Mouse (Mus musculus): ENCODE results near the gene Card14. TPM values are rescaled to one million over a fixed set of nuclear protein-coding genes. Genes with fewer than 3 reads are reported as not detected.
"Not testable (repeated sequence)": the region's sequence is repeated elsewhere in the genome, so short reads cannot be mapped to it uniquely, and the experiment has no call there.

The Card14 gene
- polyA plus RNA-seq, 1 experiment from 2014 or later: 0.17 TPM

DNA sequence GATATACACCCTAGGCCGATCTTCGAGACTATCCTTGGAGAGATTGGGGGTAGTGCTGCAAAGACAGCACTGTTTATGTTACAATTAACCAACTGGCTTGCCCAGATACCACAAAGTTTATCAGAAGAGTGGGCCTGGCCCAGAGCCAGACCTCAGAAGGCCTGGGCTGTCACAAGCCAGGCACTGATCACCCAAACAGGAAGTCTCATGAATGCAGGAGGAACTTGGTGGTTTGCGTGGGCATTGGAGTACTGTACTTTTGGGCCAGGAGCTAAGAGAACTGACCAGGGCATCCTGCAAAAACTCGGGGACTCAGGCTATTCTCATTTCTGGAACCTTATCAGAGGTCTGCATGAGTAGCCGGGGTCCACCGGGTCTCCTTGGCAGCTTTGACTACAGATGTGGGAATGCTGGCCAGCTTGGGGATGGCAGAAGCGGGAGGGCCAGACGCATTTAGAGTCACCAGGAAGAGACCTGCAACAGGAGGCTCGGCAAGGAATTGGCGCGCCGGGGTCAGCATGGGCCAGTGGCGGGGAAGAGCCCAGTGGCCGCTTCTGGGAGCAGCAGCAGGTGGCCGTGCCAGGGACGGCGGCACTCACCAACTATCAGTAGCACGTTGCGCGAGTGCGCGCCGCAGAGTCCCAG, 47.4 kb downstream of the Card14 start:
- DNase-seq (ENCODE audit: low spot score): peak; percentile 42

GRCm38 (mm10) chr11:119355443-119356385, 48.1 kb downstream of the Card14 start, which contains the start of the genes Sgsh and Slc26a11:
Gene Sgsh (minus strand): TSS chr11:119355536.
Gene Slc26a11 (plus strand): TSS chr11:119355557.
- peak; percentile 36 for DNase-seq (ENCODE audit: low spot score)

GRCm38 (mm10) chr11:119359089-119359488, 51.5 kb downstream of the Card14 start:
- no peak for DNase-seq (ENCODE audit: low spot score)

DNA sequence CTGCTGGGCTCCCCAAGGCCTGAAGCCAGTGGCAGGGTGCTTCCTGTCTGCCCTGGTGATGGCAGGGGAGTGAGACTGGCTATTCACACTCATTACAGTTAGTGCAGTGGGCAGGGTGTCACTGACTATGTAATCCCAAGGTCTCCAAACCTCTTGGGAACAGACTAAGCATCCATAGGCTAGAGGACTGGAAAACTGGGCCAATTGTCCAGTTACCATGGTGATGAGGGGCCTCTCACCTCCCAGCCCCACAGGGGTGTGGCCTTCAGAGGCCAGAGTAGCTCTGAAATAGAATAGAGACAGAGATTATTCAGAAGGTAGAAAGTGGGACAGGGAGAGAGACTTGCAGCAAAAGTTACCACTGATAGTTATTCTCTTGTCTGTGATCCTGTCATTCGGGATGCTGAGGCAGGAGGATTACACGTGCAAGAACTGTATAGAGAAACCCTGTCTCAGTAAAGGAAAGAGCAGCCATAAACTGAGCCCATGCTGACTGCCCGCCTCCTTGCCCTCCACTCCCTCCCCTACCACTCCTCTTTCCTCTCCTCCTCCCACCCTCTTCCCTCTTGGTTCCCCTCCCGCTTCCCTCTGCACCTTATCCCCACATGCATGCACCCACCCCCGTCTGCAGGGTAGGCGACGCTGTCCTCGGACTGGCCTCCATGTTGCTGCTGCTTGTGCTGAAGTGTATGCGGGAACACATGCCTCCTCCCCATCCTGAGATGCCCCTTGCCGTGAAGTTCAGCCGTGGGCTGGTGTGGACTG, 55.4 kb downstream of the Card14 start:
- no peak for DNase-seq (ENCODE audit: low spot score)

GRCm38 (mm10) chr11:119363534-119364145, 56.1 kb downstream of the Card14 start:
- peak; percentile 82 for DNase-seq (ENCODE audit: low spot score)

DNA sequence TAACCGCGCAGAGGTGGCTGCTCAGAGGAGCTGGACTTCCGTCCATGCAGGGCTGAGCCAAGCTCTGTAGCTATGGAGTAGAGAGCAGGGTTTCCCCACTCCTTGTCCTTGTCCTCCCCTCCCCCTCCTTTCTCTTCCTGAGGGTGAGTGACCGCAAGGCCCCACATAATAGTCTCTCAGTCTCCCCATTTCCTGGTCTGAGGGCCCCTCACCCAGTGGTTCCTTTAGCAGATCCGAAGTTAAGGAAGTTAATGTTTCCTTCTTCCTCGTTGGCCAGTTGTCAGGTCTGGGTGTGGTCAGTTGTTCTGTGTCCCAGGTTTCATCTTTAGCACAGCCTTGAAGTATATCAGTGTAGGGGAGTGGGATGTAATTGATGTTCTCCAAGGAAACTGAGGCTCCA, 67.9 kb downstream of the Card14 start:
- no peak for DNase-seq (ENCODE audit: low spot score)

- DNase-seq (ENCODE audit: low spot score): no peak
Measured at GRCm38 (mm10) chr11:119377326-119377725, 69.8 kb downstream of the Card14 start.

GRCm38 (mm10) chr11:119378551-119378950, 71.0 kb downstream of the Card14 start:
- DNase-seq (ENCODE audit: low spot score): no peak

GRCm38 (mm10) chr11:119381631-119382337, 74.2 kb downstream of the Card14 start:
- DNase-seq (ENCODE audit: low spot score): no peak

DNA sequence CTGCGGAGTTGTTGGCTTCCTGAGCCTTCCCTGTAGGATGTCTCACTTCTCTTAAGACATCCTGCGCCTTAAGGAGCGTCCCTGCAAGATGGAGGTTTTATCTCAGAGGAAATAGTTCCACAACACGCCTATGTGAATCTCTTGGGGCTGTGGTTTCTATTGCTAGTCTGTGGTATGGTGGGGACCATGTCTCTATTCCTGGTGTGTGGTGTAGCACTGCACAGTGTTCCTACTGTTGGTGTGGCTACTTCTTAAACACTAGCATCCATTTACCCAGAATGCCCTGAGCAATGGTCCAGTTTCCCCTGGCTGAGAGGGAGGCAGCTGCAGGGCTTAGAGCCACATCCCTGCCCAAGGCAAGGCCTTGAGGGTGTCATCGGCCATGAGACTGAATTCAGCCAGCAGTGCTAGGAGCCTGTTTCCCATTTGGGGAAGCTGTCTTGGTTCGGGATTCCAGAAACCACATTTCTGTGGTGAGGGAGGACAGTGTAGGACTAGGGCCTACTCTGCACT, 74.8 kb downstream of the Card14 start:
- DNase-seq (ENCODE audit: low spot score): no peak

DNA sequence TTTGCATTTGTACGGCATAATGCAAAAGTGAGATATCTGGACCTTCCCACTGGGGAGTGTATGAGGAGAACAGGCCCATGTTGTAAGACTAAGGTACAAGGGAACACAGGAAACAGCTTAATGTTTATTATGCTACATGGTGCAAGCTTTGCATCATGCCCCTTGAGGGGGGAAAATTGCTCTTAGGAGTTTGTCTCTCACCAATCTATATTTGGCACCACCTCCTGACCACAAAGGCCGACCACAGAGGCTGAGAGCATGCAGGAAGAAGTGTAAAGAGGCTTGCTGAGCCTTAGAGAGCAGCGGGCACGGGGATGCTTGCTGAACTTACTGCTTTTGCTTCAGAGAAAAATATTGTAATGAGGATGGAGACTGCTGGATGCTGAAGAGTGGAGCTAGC, 77.3 kb downstream of the Card14 start:
- DNase-seq (ENCODE audit: low spot score): peak; percentile 80

GRCm38 (mm10) chr11:119386306-119386705, 78.7 kb downstream of the Card14 start:
- peak; percentile 30 for DNase-seq (ENCODE audit: low spot score)

DNA sequence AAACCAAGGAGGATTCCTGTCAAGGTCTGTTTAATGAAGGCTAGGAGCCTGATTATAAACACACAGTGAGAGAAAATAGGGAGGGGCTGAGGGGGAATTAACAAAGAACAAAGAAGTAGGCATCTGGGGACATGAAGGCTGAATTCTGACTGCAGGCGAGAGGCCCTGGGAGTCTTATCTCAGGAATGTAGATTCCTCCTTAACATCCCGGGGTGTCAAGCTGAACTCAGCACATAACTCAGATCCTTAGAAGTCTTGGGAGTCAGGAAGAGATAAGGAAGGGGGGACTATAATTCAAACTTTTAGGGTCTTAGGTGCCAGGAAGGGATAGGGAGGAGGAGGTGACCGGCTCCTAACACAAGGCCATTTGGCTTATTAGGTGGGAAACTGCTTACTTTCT, 79.7 kb downstream of the Card14 start:
- not testable (repeated sequence) for DNase-seq (ENCODE audit: low spot score)

GRCm38 (mm10) chr11:119389851-119390270, 82.3 kb downstream of the Card14 start:
- DNase-seq (ENCODE audit: low spot score): peak; percentile 20

DNA sequence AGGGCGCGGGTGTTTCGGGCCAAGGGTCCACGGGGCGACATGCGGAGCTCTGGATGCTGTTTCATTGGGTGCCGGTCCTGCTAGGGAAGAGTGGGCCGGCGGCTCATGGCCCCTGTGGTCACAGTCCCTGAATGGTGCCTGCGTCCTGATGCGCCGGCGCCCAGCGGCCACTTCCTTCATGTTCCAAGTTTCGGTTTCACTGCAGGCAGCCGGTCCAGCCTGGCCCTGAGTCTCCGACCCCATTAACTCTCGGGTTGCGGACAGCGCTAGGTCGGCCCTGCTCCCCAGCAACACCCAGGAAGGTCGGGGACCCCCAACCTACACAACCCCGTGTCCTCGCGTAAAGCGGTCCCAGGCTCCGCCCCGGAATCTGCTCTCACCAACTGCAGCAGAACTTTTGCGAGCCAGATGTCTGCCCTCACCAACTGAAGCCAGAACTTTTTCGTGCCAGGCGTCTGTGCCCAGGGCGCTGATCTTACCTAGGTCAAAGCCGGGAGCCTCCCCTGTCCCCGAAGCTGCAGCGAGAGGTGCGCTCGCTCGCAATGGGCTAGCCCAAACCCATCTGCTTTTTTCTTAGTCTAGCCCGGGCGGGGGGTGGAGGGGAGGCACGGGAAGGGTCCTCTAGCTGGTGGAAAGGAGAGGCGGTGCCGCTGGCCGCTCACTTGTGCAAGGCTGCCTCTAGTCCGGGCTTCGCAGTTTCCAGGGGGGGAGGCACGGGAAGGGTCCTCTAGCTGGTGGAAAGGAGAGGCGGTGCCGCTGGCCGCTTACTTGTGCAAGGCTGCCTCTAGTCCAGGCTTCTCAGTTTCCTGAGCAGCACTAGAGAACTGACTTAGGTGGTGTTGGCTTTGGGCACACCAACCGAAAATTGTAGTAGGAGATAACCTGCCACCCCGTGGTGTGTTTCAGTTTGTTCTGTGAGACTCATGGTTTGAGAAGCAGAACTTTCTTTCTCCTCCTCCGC, 83.0 kb downstream of the Card14 start:
- peak; percentile 63 for DNase-seq (ENCODE audit: low spot score)

DNA sequence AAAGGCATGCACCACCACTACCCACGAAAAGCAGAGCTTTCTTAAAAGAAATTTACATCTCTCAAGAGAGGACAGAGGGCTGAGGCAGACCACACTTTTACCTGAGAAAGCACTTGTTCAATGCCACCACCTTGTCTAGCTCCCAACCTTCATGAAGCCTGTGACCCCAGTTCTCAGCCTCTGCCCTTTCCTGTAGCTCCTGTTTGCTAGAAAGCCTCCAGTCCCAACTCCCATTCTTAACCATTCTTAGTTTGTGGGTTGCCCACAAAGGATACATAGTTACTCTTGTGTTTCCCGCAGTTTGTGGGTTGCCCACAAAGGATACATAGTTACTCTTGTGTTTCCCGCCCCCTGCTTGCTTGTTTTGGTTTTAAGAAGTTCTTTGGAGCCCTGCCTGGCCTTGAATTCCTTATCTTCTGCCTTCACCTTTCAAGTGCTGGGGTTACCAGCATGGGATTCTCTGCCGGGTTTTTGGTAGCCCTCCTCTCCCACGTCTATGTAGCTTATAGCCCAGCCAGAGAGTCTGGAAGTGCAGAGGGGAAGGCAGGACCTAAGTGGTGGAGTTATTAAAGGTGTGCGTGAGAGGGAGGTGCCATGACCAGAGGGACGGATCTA, 83.9 kb downstream of the Card14 start:
- peak; percentile 37 for DNase-seq (ENCODE audit: low spot score)

DNA sequence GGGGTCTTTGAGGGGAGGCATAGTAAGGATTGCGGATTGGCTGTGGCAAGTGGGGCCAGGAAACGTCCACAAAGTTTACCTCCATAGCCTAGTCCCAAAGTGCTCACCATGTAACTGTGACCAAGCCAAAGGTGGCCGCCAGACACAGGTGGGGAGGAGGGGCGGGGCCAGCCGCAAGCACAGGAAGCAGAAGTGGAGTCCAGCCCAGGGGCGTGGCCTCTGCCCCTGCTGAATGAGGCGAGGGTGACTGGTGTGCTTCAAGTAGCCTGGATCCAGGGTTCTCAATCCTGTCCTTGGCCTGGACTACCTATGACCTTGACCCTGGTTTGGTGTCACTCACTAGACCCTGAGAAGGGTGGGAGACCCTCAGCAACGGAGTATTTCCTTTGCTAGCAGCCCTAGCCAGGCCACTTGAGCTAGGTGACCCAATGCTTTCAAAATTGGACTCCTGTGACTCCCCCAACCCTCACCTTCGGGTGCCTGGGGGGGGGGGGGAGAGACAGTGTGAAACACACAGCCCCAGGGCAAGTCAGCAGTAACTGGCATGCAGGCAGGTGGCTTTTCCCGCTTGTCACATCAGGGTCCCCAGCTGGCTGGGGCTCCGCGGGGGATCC, 84.5 kb downstream of the Card14 start:
- DNase-seq (ENCODE audit: low spot score): peak; percentile 50

Measured in thymus, postnatal 0 days (tissue).